Mouse (Mus musculus) liver, adult 2 months (tissue): ENCODE measurements around the gene Crim1. TPM values are rescaled to one million over a fixed set of nuclear protein-coding genes. Genes with fewer than 3 reads are reported as not detected.

Experiments used
- DNase-seq: peaks from one replicate; pipeline ENCODE4 v3.0.0-alpha.2; 2011; ENCODE audit warnings: low read depth, low spot score; ENCODE audit errors: extremely low read depth
- H3K27ac ChIP-seq: fragments of 200-500 bp; replicated peaks from 2 replicates; pipeline ENCODE4 v1.5.1; 2012; ENCODE audit warnings: low read depth, mild to moderate bottlenecking, control low read depth, inconsistent platforms, low read length; ENCODE audit not compliant: insufficient read depth
- H3K27me3 ChIP-seq: fragments of 200-500 bp; 2 replicates; pipeline ENCODE4 v1.6.1; 2012; ENCODE audit warnings: mild to moderate bottlenecking, moderate library complexity, low read length, inconsistent platforms; ENCODE audit not compliant: control insufficient read depth, insufficient read depth
- H3K36me3 ChIP-seq: fragments of 200-500 bp; 2 replicates; pipeline ENCODE4 v1.6.1; 2012; ENCODE audit warnings: low read length, inconsistent platforms; ENCODE audit not compliant: control insufficient read depth, insufficient read depth
- H3K4me1 ChIP-seq: fragments of 200-500 bp; 2 replicates; pipeline ENCODE4 v1.6.1; 2011; ENCODE audit warnings: low read length; ENCODE audit not compliant: control insufficient read depth, insufficient read depth
- H3K4me3 ChIP-seq: fragments of 200-500 bp; 2 replicates; pipeline ENCODE4 v1.5.1; 2011; ENCODE audit warnings: low read depth, mild to moderate bottlenecking, control low read depth, low read length, moderate library complexity; ENCODE audit not compliant: insufficient read depth
- H3K79me2 ChIP-seq: fragments of 200-500 bp; 2 replicates; pipeline ENCODE4 v1.6.1; 2012; ENCODE audit warnings: inconsistent platforms, mild to moderate bottlenecking, low read length, moderate library complexity; ENCODE audit not compliant: control insufficient read depth, insufficient read depth
- H3K9ac ChIP-seq: fragments of 200-500 bp; 2 replicates; pipeline ENCODE4 v1.6.1; 2012; ENCODE audit warnings: low read depth, mild to moderate bottlenecking, control low read depth, inconsistent platforms, low read length
- CTCF ChIP-seq: fragments of 200-500 bp; IDR thresholded peaks from 2 replicates; pipeline ENCODE4 v1.5.1; 2011; ENCODE audit warnings: low read depth, low read length, control low read depth
- POLR2A ChIP-seq: fragments of 200-500 bp; IDR thresholded peaks from 2 replicates; pipeline ENCODE4 v1.6.1; 2011; ENCODE audit warnings: low read length, control low read depth; ENCODE audit not compliant: insufficient read depth; ENCODE audit errors: extremely low read depth
- WGBS: fragments of 180-500 bp; shearing (Covaris S2); methylation state at CpG from one replicate; pipeline ENCODE4 v1.1.7; 2018; 5-methylcytosine and 5-hydroxymethylcytosine counted together
- polyA plus RNA-seq: library from polyadenylated mRNA; depleted of rRNA; stranded (reverse); fragments of >200 nt; gene quantifications from 2 replicates; pipeline ENCODE4 v1.2.3, GENCODE M21; 2012
- total RNA-seq: library from RNA; depleted of rRNA; stranded (reverse); fragments of >200 nt; gene quantifications from 2 replicates; pipeline ENCODE4 v1.2.3, GENCODE M21; 2014

The Crim1 gene
- total and polyA plus RNA-seq, 2 experiments: 5.6 to 9.0 TPM

DNA sequence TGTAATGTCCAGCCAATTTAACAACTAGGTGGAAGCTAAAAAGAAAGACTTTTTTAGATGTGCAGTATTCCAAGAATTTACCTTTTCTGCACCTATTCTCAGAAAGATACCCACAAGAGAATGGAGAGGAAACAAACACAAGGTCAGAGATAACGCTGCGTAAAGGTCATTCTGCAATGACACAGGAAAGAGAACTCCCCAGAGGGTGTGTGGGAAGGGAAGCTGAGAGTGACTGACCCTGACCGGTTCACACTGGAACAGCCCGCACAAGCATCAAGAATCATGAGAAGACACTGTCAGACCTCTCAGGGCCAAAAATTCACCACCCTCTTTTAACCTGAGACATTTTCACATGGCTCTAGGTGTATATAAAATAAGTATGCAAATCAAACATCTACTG is 207.5 kb downstream of the Crim1 start:
- Histone ChIP-seq H3K79me2 (peaks cover 9% of the 10 kb centered on the region; the same call in 1 of the 2 replicates), H3K27me3 (no peaks in the 10 kb centered on the region), H3K9ac (no peak overlapping the region), H3K4me1 (peaks cover 20% of the 10 kb centered on the region), H3K27ac (peak overlapping the region; percentile 14; the same call in 1 of the 2 replicates), H3K4me3 (no peak overlapping the region), H3K36me3 (peaks cover 18% of the 10 kb centered on the region)
- WGBS: 5% methylated on average over 4 of the region's 4 CpGs
- peak; percentile 80 for DNase-seq
- TF ChIP-seq CTCF: no peak
- no peak for TF ChIP-seq POLR2A

DNA sequence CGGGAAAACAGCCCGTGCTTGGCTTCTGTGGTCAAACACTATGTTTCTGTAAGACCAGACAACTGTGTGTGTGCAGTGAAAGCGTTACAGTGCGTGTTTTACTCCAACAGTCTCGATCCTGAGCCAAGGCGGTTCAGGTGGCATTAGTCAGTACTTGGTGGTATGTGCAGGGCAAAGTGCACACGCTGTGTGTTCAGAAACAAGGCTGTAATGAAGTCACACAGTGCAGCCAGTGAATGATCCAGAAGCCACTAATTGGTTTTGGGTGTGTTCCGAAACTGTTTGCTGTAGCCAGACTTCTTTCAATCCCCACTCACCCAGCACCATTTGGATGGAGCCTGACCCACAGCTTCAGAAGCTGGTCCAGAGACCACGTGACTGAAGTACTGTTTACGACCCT is 208.3 kb downstream of the Crim1 start:
- 66% methylated on average over 10 of the region's 10 CpGs for WGBS
- H3K36me3 ChIP-seq: peaks cover 14% of the 10 kb centered on the region

DNA sequence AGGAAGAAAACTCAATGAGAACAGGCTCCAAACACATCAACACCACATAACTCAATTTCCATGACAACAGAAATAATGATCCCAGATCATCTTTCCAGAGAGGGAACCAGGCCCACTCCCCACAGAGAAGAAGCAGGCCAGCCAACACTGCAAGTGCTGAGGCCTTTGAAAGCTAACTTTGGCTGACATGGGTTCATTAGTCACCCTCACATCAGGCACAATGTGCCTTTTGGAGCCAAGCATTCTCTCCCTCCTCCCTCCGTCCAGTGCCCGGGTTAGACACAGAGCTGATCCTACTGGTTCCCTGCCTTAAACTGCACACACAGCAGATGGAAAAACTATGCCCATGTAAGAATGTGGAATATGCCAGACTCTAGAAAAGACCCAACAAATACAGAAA is 209.9 kb downstream of the Crim1 start:
- TF ChIP-seq CTCF: no peak
- no peak for TF ChIP-seq POLR2A
- 84% methylated on average over 2 of the region's 2 CpGs for WGBS
- Histone ChIP-seq H3K36me3 (peaks cover 14% of the 10 kb centered on the region), H3K4me3 (no peak overlapping the region), H3K4me1 (peaks cover 21% of the 10 kb centered on the region), H3K27me3 (no peaks in the 10 kb centered on the region), H3K27ac (no peak overlapping the region), H3K79me2 (peaks cover 18% of the 10 kb centered on the region), H3K9ac (no peak overlapping the region)
- no peak for DNase-seq

More for the DNA sequence above, 208.3 kb downstream of the Crim1 start:
- Histone ChIP-seq H3K27me3 (no peaks in the 10 kb centered on the region), H3K4me1 (peaks cover 20% of the 10 kb centered on the region), H3K79me2 (peaks cover 9% of the 10 kb centered on the region; the same call in 1 of the 2 replicates), H3K9ac (no peak overlapping the region), H3K4me3 (no peak overlapping the region), H3K27ac (peak overlapping the region; percentile 64)
- peak; percentile 55 for DNase-seq
- TF ChIP-seq CTCF (no peak), POLR2A (no peak)

DNA sequence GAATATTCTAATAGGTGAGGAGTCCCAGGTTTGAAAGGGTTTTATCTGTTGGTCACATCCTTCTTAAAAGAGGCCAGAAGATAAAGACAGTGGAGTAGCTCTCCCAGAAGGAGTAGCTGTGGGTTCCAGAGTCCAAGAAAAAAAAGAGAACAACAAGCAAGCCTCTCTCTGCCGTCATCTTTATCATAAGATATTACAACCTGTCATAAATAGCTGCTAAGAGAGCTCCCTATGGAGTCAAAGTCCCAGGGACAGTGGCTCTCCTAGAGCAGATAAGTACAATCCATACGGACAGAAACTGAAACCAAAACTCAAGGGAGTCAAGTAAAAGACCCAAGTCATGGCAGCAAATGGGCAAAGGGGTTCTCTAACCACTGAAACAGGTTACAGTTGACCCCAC is 215.2 kb downstream of the Crim1 start:
- Histone ChIP-seq H3K9ac (no peak overlapping the region), H3K4me3 (no peak overlapping the region), H3K79me2 (peaks cover 28% of the 10 kb centered on the region), H3K4me1 (peaks cover 5% of the 10 kb centered on the region; the same call in 1 of the 2 replicates), H3K27me3 (no peaks in the 10 kb centered on the region), H3K36me3 (peaks cover 12% of the 10 kb centered on the region), H3K27ac (no peak overlapping the region)
- no peak for TF ChIP-seq CTCF
- no peak for TF ChIP-seq POLR2A
- DNase-seq: no peak
- WGBS: 51% methylated on average over 2 of the region's 2 CpGs

DNA sequence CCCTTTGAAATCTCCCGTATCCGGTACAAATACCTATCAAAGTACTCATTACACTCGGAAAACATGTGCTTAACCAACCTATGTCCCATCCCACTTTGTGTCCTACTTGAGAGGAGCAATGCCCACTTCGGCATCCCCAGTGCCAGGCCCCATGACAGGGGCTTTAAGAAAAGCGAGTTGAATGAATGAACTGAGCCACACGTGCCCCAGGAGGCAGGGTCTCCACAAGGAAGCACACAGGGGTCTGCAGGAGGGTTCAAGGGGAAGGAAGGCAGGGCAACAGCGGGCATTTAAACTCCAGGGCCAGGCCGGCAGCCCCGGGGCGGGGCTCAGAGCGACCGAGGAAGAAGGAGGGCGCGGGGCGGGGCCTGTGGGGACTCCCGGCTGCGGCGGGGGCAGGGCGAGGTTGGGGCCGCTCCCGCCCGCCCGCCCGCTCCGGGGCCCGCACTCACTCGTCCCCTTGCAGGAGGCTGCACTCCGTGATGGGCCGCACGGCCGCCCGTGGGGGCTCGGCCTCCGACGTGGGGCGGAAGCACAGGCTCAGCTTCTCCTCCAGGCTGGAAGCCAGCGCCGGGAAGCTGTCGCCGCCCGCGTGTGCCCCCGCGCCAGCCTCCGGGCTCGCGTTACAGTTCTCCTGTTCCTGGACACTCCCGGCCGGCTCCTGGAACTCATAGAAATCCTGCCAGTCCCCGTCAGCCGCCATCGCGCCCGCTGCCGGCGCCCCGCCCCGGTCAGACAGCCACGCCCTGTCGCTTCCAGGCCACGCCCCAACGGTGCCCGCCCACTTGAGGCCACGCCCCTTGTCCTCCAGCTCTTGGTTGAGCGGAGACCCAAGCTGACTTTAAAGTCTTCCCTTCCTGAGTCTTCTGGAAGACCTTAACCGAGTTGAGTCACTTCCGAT is 217.6 kb downstream of the Crim1 start, which contains the start of gene Fez2:
TSS of gene Fez2 (minus strand) at position 772 of the 901 bp plus-strand sequence.
- H3K36me3 ChIP-seq: no peaks in the 10 kb centered on the region

More for the DNA sequence above, 217.6 kb downstream of the Crim1 start, which contains the start of gene Fez2:
- TF ChIP-seq POLR2A (peak; percentile 55; the same call in 1 of the 2 replicates), CTCF (no peak)
- Histone ChIP-seq H3K27me3 (no peaks in the 10 kb centered on the region), H3K4me3 (peak within 1 kb of the TSS; percentile 96), H3K9ac (peak within 1 kb of the TSS; percentile 96), H3K4me1 (peaks cover 5% of the 10 kb centered on the region; the same call in 1 of the 2 replicates), H3K79me2 (peaks cover 23% of the 10 kb centered on the region), H3K27ac (peak within 1 kb of the TSS; percentile 99)
- WGBS: under 1% methylated on average over 60 of the region's 67 CpGs
- DNase-seq: peak; percentile 73
